Mouse (Mus musculus) hindbrain, embryonic 13.5 days (tissue): ENCODE data around the gene Foxn3. TPM values are rescaled to one million over a fixed set of nuclear protein-coding genes. Genes with fewer than 3 reads are reported as not detected.

Source experiments
- ATAC-seq: fragments of 200-750 bp; cut with Nextera tagmentation; 2 replicates; pipeline ENCODE4 v1.8.0; 2017; ENCODE audit warnings: moderate TSS enrichment; ENCODE audit not compliant: low FRiP score
- H3K27ac ChIP-seq: fragments of 300-500 bp; sonication (generic); 2 replicates; pipeline ENCODE4 v1.5.1; 2015; ENCODE audit warnings: inconsistent platforms, mild to moderate bottlenecking, moderate library complexity
- H3K27me3 ChIP-seq: fragments of 300-500 bp; sonication (generic); 2 replicates; pipeline ENCODE4 v1.6.1; 2015; ENCODE audit warnings: mild to moderate bottlenecking, inconsistent platforms
- H3K36me3 ChIP-seq: fragments of 300-500 bp; sonication (generic); 2 replicates; pipeline ENCODE4 v1.6.1; 2015; ENCODE audit warnings: mild to moderate bottlenecking, inconsistent platforms
- H3K4me1 ChIP-seq: fragments of 300-500 bp; sonication (generic); replicated peaks from 2 replicates; pipeline ENCODE4 v1.6.1; 2015; ENCODE audit warnings: inconsistent platforms
- H3K4me2 ChIP-seq: fragments of 300-500 bp; sonication (generic); 2 replicates; pipeline ENCODE4 v1.6.1; 2015; ENCODE audit warnings: inconsistent platforms, mild to moderate bottlenecking, moderate library complexity
- H3K4me3 ChIP-seq: fragments of 300-500 bp; sonication (generic); 2 replicates; pipeline ENCODE4 v1.5.1; 2015; ENCODE audit warnings: mild to moderate bottlenecking, inconsistent platforms
- H3K9ac ChIP-seq: fragments of 300-500 bp; sonication (generic); 2 replicates; pipeline ENCODE4 v1.6.1; 2015; ENCODE audit warnings: mild to moderate bottlenecking, inconsistent platforms
- H3K9me3 ChIP-seq: fragments of 300-500 bp; sonication (generic); 2 replicates; pipeline ENCODE4 v1.6.1; 2016; ENCODE audit warnings: inconsistent platforms
- WGBS: fragments of 180-500 bp; shearing (Covaris S2); methylation state at CpG from one replicate; pipeline ENCODE4 v1.1.7; 2015; 5-methylcytosine and 5-hydroxymethylcytosine counted together
- polyA plus RNA-seq: library from polyadenylated mRNA; unstranded; fragments of >200 nt; fragmentation: Nextera tagmentation; extraction: Ambion mirVana; gene quantifications from 2 replicates; pipeline ENCODE4 v1.2.1, GENCODE M21; 2015

Gene Foxn3
- polyA plus RNA-seq, 1 experiment from 2014 or later: 83.6 TPM

DNA sequence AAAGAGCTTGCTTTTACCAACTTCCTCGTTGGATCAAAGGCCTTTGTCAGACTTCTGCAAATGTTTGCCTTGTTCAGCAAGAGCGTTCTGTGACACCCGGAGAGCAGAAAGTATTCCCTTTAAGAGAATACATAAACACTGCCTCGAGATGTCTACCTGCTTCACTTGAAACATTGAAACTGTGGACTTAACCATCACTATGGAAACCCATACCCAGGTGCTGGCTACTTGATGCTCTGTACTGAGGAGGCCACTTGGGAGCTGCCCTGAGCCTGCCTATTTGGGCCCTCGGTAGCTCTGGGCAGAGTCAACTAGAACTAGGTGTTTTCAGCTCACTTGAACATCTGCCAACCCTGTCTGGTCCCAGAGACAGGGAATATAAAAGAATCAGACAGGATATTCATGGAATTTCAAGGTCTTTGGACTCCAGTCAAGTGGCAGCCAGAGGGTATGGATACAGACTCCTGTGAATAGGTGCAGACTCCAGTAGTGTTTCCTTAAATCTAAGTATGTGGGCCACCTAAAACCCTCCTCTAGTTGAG lies 323.1 kb downstream of the Foxn3 start:
- peaks cover 54% of the 10 kb centered on the region for H3K4me1 ChIP-seq
- H3K9me3 ChIP-seq: no peaks in the 10 kb centered on the region
- no peaks in the 10 kb centered on the region for H3K36me3 ChIP-seq
- H3K4me3 ChIP-seq: no peak overlapping the region
- no peak overlapping the region for H3K9ac ChIP-seq
- H3K4me2 ChIP-seq: no peak overlapping the region
- no peaks in the 10 kb centered on the region for H3K27me3 ChIP-seq
- 56% methylated on average over 5 of the region's 5 CpGs for WGBS
- no peak for ATAC-seq
- peak overlapping the region; percentile 75 for H3K27ac ChIP-seq

DNA sequence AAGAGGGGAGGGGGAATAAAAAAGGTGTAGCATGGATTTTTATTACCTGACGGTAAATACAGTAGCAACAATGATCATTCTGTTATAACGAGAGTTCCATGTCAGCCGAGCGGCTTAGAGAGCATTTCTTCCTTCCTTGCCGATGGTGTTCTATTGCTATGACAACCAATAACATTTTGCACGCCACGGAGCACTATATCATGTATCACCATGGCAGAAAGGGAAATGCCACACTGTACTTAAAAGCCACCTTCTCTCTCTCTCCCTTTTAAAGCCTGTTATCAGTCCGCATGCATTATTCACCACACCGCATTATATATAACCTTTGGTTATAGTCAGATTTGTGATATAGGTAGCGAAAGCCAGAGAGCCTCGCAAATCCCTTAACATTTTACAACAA lies 323.6 kb downstream of the Foxn3 start:
- H3K36me3 ChIP-seq: no peaks in the 10 kb centered on the region
- peaks cover 58% of the 10 kb centered on the region for H3K4me1 ChIP-seq
- H3K9me3 ChIP-seq: no peaks in the 10 kb centered on the region
- peak overlapping the region; percentile 75 for H3K27ac ChIP-seq
- H3K27me3 ChIP-seq: no peaks in the 10 kb centered on the region
- no peak overlapping the region for H3K9ac ChIP-seq
- peak; percentile 60 for ATAC-seq
- H3K4me3 ChIP-seq: no peak overlapping the region
- peak overlapping the region; percentile 25; the same call in 1 of the 2 replicates for H3K4me2 ChIP-seq
- 56% methylated on average over 11 of the region's 11 CpGs for WGBS

DNA sequence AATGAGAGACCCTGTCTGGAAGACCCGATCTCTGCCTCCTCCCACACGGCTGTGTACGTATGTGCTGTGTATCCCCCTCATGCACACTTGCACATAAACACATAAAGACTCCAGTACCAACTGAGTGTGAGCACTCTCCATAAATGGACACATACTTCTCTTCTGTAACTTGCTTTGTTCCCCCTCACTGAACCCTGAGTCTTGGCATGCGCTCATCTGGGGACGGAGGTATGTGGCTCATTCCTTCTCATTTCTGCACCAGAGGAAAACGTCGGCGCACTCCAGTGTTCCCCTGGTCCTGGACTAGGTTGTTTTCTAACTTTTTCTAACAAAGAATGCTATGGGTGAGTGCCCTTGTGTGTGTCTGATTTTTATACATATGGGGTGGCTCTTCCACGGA lies 325.9 kb downstream of the Foxn3 start:
- Histone ChIP-seq H3K27ac (no peak overlapping the region), H3K9me3 (no peaks in the 10 kb centered on the region), H3K4me3 (no peak overlapping the region), H3K4me2 (no peak overlapping the region), H3K4me1 (peaks cover 79% of the 10 kb centered on the region), H3K36me3 (no peaks in the 10 kb centered on the region), H3K27me3 (no peaks in the 10 kb centered on the region), H3K9ac (no peak overlapping the region)
- ATAC-seq: no peak
- WGBS: 89% methylated on average over 9 of the region's 9 CpGs

DNA sequence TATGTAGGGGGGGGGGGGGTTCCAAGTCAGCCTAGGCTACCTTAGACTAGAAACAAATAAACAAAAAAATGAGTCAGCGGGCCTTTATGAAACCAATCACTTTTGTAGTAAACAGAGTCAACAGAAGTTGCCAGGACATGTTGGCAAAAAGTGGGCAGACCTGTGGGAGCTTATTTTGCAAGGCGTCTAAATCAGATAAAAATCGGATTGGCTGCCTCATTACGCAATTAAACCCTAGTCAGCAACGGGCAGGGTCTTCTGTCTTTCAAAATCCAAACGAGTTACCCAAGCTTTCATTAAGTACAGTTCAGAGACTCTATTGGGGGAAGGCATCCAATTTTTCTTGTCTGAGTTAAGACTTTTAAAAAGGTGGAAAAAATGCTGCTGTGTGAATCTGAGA lies 329.0 kb downstream of the Foxn3 start:
- H3K9ac ChIP-seq: no peak overlapping the region
- H3K4me3 ChIP-seq: no peak overlapping the region
- H3K4me1 ChIP-seq: peaks cover 95% of the 10 kb centered on the region
- ATAC-seq: no peak
- H3K4me2 ChIP-seq: no peak overlapping the region
- WGBS: 64% methylated on average over 6 of the region's 6 CpGs
- H3K27ac ChIP-seq: no peak overlapping the region
- no peaks in the 10 kb centered on the region for H3K36me3 ChIP-seq
- H3K9me3 ChIP-seq: no peaks in the 10 kb centered on the region
- no peaks in the 10 kb centered on the region for H3K27me3 ChIP-seq

DNA sequence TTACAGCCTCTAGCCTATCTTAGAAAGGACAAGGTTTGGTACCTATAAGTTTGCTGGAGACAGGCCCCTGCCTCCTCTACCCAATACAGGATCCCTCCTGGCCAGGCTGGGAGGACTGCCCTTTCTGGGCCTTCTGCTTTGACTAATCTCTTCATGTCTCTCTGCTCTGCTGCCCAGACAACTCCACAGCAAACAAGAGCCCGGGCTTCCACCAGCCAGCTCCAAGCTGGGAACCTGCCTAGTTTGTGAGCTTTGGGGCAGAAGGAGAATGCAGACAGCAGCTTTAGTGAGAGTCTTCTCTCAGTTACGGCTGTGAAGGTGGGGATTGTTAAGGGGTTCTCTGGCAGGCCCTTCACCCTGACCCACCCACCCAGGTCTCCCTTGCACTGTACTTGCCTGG lies 330.0 kb downstream of the Foxn3 start:
- Histone ChIP-seq H3K27me3 (no peaks in the 10 kb centered on the region), H3K9me3 (no peaks in the 10 kb centered on the region), H3K27ac (peak overlapping the region; percentile 18; the same call in 1 of the 2 replicates), H3K4me3 (no peak overlapping the region), H3K9ac (no peak overlapping the region; the same call in 1 of the 2 replicates), H3K4me1 (peaks cover 94% of the 10 kb centered on the region), H3K4me2 (no peak overlapping the region), H3K36me3 (no peaks in the 10 kb centered on the region)
- 58% methylated on average over 2 of the region's 2 CpGs for WGBS
- no peak for ATAC-seq

DNA sequence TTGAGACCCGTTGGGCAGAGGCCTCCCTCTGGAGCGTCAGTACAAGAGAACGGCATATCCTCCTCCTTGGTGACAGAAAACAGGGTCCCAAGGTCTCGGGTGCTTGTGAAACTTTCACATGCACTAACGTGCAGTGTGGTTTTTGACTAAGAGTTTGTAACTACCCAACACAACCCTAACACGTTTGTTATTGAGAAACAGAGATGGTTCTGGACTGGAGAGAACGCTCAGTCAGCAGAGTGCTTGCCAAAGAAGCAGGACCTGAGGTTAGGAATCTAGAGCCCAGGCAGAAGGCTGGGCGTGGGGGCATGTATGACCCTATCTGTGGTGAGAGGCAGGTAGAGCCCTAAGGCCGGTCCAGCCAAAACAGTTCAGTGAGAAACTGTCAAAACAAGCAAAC lies 330.9 kb downstream of the Foxn3 start:
- 68% methylated on average over 9 of the region's 9 CpGs for whole genome bisulfite sequencing
- H3K4me3 ChIP-seq: no peak overlapping the region
- no peaks in the 10 kb centered on the region for H3K9me3 ChIP-seq
- no peak overlapping the region for H3K27ac ChIP-seq
- H3K27me3 ChIP-seq: no peaks in the 10 kb centered on the region
- H3K4me1 ChIP-seq: peaks cover 96% of the 10 kb centered on the region
- H3K36me3 ChIP-seq: no peaks in the 10 kb centered on the region
- H3K4me2 ChIP-seq: no peak overlapping the region
- no peak overlapping the region for H3K9ac ChIP-seq
- ATAC-seq: no peak

DNA sequence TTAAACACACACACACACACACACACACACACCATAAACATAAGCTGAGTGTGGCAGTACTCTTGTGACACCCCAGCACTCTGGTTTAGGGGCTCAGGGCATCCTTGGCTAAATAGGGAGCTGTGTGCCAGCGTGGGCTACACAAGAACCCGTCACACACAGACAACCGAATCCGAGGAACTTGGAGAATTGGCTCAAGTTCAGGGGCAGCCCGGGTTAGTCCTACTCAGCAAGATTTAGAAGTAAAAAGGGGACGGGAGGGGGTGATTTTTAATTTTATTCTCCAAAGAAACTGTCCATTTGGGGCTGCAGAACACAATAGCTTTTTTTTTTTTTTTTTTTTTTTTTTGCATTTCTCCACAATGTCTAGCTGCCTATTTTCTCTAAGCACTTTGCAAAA lies 332.1 kb downstream of the Foxn3 start:
- Histone ChIP-seq H3K4me1 (peaks cover 96% of the 10 kb centered on the region), H3K36me3 (no peaks in the 10 kb centered on the region), H3K4me2 (no peak overlapping the region), H3K9me3 (no peaks in the 10 kb centered on the region), H3K27ac (no peak overlapping the region), H3K4me3 (no peak overlapping the region), H3K27me3 (no peaks in the 10 kb centered on the region), H3K9ac (no peak overlapping the region)
- 57% methylated on average over 6 of the region's 6 CpGs for WGBS
- no peak for ATAC-seq

DNA sequence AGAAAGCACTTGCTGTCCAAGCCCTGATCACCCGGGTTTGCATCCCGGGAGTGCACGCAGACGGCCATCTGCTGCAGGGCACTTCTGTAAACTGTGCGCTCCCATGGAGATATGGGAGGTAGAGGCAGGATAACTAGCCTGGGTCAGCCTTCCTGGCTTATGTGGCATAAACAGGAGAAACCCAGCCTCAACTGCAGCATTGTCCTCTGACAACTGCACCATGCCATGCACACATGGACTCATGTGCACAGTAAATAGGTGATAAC lies 332.7 kb downstream of the Foxn3 start:
- H3K27me3 ChIP-seq: no peaks in the 10 kb centered on the region
- H3K4me2 ChIP-seq: peak overlapping the region; percentile 2; the same call in 1 of the 2 replicates
- peak overlapping the region; percentile 13 for H3K27ac ChIP-seq
- ATAC-seq: no peak
- H3K4me3 ChIP-seq: no peak overlapping the region
- H3K4me1 ChIP-seq: peaks cover 94% of the 10 kb centered on the region
- H3K9me3 ChIP-seq: no peaks in the 10 kb centered on the region
- 12% methylated on average over 5 of the region's 5 CpGs for WGBS
- no peak overlapping the region for H3K9ac ChIP-seq
- H3K36me3 ChIP-seq: no peaks in the 10 kb centered on the region

DNA sequence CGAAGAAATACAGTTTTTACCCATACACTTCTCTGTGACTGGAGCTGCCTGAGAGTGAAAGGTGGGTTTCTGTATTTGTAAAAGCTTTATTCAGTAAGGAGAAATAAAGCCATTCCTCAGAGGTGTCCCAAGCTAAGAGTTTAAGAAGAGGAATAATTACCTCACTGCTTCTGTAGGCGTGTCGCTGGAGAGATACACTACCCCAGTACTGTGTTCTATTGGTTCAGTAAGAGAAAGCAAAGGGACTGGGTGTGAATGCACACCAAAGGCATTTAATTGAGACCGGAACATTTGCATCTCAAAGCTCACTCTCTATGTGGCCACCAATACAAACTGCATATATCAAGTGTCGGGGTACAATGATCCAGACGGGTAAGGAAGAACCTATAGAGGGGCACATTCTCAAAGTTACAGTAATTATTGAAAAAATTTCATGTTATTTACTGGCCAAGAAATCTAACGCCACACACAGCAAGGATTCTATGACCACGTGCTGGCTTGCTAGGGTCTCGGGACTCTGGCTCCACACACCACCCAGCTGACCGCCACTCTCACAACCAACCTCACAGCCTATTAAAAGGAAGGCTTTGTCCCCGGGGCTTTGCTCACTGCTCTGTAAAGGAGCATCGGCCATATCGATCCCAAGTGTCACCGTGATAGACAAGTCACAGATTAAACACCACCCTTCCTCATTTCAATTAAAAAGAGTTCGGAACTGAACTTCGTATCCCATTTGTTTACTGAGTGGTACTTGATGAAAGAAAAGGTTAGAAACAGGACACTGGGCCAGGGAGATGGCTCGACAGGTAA lies 333.2 kb downstream of the Foxn3 start:
- Histone ChIP-seq H3K4me1 (peaks cover 94% of the 10 kb centered on the region), H3K36me3 (no peaks in the 10 kb centered on the region), H3K4me3 (no peak overlapping the region), H3K9me3 (no peaks in the 10 kb centered on the region), H3K9ac (no peak overlapping the region), H3K27ac (peak overlapping the region; percentile 13), H3K27me3 (no peaks in the 10 kb centered on the region), H3K4me2 (peak overlapping the region; percentile 2)
- ATAC-seq: peak; percentile 71; the same call in 1 of the 2 replicates
- WGBS: 15% methylated on average over 17 of the region's 17 CpGs

DNA sequence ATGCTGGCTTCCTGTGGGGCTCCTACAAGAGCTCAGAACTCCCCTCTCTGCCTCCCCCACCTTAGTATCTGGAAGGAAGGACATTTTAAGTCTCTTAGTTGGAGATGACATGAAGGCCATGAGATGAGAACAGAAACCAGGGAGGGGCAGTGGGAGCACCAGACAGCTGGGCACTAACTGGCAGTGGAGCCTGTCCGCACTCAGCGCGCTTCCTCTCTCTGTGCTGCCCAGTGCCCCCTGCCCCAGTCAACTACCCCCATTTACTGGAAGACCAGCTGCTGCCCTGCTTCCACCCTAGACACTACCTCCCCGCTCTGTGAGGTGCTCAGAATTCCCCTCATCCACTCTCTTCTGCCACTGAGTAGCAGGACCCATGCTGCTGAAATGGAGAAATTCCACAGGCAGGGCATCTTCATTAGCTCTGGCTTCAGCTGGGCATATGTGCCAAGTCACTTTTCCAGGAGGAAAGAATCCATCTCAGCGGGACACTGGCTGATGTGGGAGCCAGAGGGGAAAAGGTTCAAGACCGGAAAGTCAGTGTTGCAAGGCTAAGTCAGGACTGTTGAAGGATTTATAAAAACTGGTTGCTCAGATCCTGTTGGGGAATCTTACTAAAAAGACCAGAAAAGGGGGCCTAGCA lies 335.9 kb downstream of the Foxn3 start:
- WGBS: 58% methylated on average over 6 of the region's 6 CpGs
- no peaks in the 10 kb centered on the region for H3K9me3 ChIP-seq
- no peak overlapping the region for H3K4me3 ChIP-seq
- no peaks in the 10 kb centered on the region for H3K27me3 ChIP-seq
- H3K9ac ChIP-seq: 0 out of 2 replicates have a peak overlapping the region, but pooled peaks have one; percentile 4
- peak overlapping the region; percentile 18; the same call in 1 of the 2 replicates for H3K27ac ChIP-seq
- H3K36me3 ChIP-seq: no peaks in the 10 kb centered on the region
- ATAC-seq: no peak
- H3K4me2 ChIP-seq: no peak overlapping the region
- peaks cover 92% of the 10 kb centered on the region for H3K4me1 ChIP-seq

DNA sequence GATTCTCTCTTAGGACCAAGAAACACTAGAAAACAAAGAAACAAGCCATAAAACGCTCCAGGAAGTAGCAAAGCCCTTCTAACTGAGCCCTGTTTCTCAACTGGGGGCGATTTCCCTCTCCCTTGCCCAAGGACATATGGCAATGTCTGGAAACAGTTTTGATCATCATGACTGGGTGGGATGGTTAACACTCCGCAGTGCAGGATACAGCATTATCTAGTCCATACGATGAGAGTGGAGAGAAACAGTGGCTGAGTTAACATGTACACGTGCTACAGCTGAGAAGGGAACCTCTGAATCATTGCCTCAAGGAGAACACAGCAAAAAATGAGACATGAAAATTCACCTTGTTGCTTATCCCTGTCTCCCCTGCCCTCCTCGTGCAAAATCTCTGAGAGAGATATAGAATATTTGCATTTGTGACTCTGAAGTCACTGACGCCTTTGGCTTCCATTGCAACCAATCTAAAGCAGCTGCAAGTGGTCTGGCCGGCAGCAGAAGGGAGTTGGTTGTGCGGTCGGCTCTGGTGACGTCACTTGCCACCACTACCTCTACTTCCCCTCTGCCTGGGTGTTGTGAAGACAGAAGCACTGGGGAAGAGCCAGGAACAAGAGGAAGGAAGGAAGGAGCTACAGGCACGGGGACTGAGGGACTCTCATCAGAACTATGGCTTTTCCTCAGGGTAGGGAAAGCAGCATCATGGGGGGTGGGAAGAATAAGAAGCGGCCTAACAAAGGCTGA lies 338.3 kb downstream of the Foxn3 start:
- no peak overlapping the region for H3K9ac ChIP-seq
- H3K4me1 ChIP-seq: peaks cover 93% of the 10 kb centered on the region
- H3K4me2 ChIP-seq: no peak overlapping the region
- H3K36me3 ChIP-seq: no peaks in the 10 kb centered on the region
- no peak for ATAC-seq
- H3K27me3 ChIP-seq: no peaks in the 10 kb centered on the region
- H3K9me3 ChIP-seq: no peaks in the 10 kb centered on the region
- no peak overlapping the region for H3K4me3 ChIP-seq
- WGBS: 63% methylated on average over 13 of the region's 13 CpGs
- H3K27ac ChIP-seq: no peak overlapping the region

DNA sequence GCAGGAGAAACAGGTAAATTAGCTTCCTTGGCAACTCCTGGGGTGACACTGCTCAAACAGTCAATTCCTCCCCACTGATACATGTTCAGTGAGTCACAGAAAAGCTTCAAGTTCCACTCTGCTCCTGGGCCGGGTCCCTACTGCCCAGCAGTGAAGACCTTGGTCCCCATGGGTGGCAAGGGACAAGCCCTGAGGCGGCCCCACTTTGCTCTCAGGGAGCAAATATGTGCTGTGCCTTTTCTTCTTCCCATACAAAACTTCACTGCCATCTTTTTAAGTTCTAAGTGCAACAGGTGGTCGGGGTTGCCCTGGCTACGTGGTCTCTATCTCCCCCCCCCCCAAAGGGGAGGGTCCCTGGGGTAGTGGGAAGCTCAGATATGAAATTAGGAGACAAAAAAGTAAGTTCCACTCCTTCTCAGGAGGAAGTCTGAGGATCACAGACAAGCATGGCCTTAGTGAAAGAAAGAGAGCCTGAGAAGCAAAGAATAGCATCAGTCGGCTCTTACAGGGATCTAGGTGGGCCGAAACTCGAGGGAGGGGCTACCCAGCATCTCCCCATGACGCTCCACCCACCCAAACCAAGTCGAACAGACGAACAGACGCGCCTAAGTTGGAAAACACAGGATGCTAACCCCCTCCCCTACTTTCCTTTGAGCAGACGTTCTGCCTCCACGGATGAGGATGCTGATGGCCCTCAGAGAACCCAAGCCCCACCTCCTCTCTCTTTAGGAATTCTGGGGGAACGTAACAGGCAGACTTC lies 342.1 kb downstream of the Foxn3 start:
- Histone ChIP-seq H3K27ac (peak overlapping the region; percentile 49), H3K27me3 (no peaks in the 10 kb centered on the region), H3K4me1 (peaks cover 92% of the 10 kb centered on the region), H3K4me2 (no peak overlapping the region), H3K36me3 (no peaks in the 10 kb centered on the region), H3K9me3 (no peaks in the 10 kb centered on the region), H3K9ac (no peak overlapping the region), H3K4me3 (no peak overlapping the region)
- 19% methylated on average over 15 of the region's 15 CpGs for WGBS
- ATAC-seq: no peak
